Mouse (Mus musculus) midbrain, embryonic 15.5 days (tissue): ENCODE measurements around the gene Plxna4. TPM values are rescaled to one million over a fixed set of nuclear protein-coding genes. Genes with fewer than 3 reads are reported as not detected.

Experiments
- ATAC-seq: fragments of 200-750 bp; cut with Nextera tagmentation; replicated peaks from 2 replicates; pipeline ENCODE4 v1.8.0; 2017; ENCODE audit warnings: moderate TSS enrichment
- H3K27ac ChIP-seq: fragments of 300-500 bp; sonication (generic); 2 replicates; pipeline ENCODE4 v1.5.1; 2015; ENCODE audit warnings: mild to moderate bottlenecking, inconsistent platforms
- H3K27me3 ChIP-seq: fragments of 300-500 bp; sonication (generic); replicated peaks from 2 replicates; pipeline ENCODE4 v1.6.1; 2015; ENCODE audit warnings: inconsistent platforms
- H3K36me3 ChIP-seq: fragments of 300-500 bp; sonication (generic); replicated peaks from 2 replicates; pipeline ENCODE4 v1.6.1; 2015; ENCODE audit warnings: inconsistent platforms
- H3K4me1 ChIP-seq: fragments of 300-500 bp; sonication (generic); 2 replicates; pipeline ENCODE4 v1.6.1; 2015; ENCODE audit warnings: inconsistent platforms
- H3K4me2 ChIP-seq: fragments of 300-500 bp; sonication (generic); 2 replicates; pipeline ENCODE4 v1.6.1; 2015; ENCODE audit warnings: inconsistent platforms, mild to moderate bottlenecking, moderate library complexity
- H3K4me3 ChIP-seq: fragments of 300-500 bp; sonication (generic); 2 replicates; pipeline ENCODE4 v1.5.1; 2015; ENCODE audit warnings: mild to moderate bottlenecking, inconsistent platforms
- H3K9ac ChIP-seq: fragments of 300-500 bp; sonication (generic); 2 replicates; pipeline ENCODE4 v1.6.1; 2015; ENCODE audit warnings: mild to moderate bottlenecking, inconsistent platforms
- H3K9me3 ChIP-seq: fragments of 300-500 bp; sonication (generic); 2 replicates; pipeline ENCODE4 v1.6.1; 2016; ENCODE audit warnings: inconsistent platforms
- WGBS: fragments of 180-500 bp; shearing (Covaris S2); methylation state at CpG from one replicate; pipeline ENCODE4 v1.1.7; 2015; ENCODE audit warnings: mixed read lengths; 5-methylcytosine and 5-hydroxymethylcytosine counted together
- polyA plus RNA-seq: library from polyadenylated mRNA; unstranded; fragments of >200 nt; fragmentation: Nextera tagmentation; extraction: Ambion mirVana; gene quantifications from 2 replicates; pipeline ENCODE4 v1.2.1, GENCODE M21; 2015

Gene Plxna4
- polyA plus RNA-seq, 1 experiment from 2014 or later: 14.2 TPM

- Histone ChIP-seq H3K4me1 (no peaks in the 10 kb centered on the region), H3K36me3 (no peaks in the 10 kb centered on the region), H3K4me2 (no peak overlapping the region), H3K27me3 (no peaks in the 10 kb centered on the region), H3K9ac (no peak overlapping the region), H3K9me3 (no peaks in the 10 kb centered on the region), H3K4me3 (no peak overlapping the region), H3K27ac (no peak overlapping the region)
- WGBS: 88% methylated on average over 2 of the region's 2 CpGs
- no peak for ATAC-seq
Measured at GRCm38 (mm10) chr6:32179346-32180011, 408.5 kb downstream of the Plxna4 start.

- Histone ChIP-seq H3K36me3 (no peaks in the 10 kb centered on the region), H3K4me1 (no peaks in the 10 kb centered on the region), H3K4me3 (no peak overlapping the region), H3K27me3 (no peaks in the 10 kb centered on the region), H3K9me3 (no peaks in the 10 kb centered on the region), H3K9ac (no peak overlapping the region), H3K27ac (no peak overlapping the region), H3K4me2 (no peak overlapping the region)
- no peak for ATAC-seq
- WGBS: 66% methylated on average over 3 of the region's 3 CpGs
Measured at GRCm38 (mm10) chr6:32177905-32178304, 410.1 kb downstream of the Plxna4 start.

- no peak overlapping the region for H3K4me3 ChIP-seq
- no peak overlapping the region for H3K27ac ChIP-seq
- H3K4me2 ChIP-seq: no peak overlapping the region
- no peak overlapping the region for H3K9ac ChIP-seq
- ATAC-seq: no peak
- no peaks in the 10 kb centered on the region for H3K9me3 ChIP-seq
- H3K4me1 ChIP-seq: no peaks in the 10 kb centered on the region
- H3K36me3 ChIP-seq: no peaks in the 10 kb centered on the region; the same call in 1 of the 2 replicates
- H3K27me3 ChIP-seq: no peaks in the 10 kb centered on the region
- 76% methylated on average over 1 of the region's 1 CpGs for WGBS
Measured at GRCm38 (mm10) chr6:32167725-32168124, 420.3 kb downstream of the Plxna4 start.

- Histone ChIP-seq H3K4me3 (no peak overlapping the region), H3K36me3 (no peaks in the 10 kb centered on the region; the same call in 1 of the 2 replicates), H3K9ac (no peak overlapping the region), H3K4me1 (no peaks in the 10 kb centered on the region), H3K9me3 (no peaks in the 10 kb centered on the region), H3K27me3 (no peaks in the 10 kb centered on the region), H3K27ac (no peak overlapping the region), H3K4me2 (no peak overlapping the region)
- WGBS: 74% methylated on average over 2 of the region's 2 CpGs
- no peak for ATAC-seq
Measured at GRCm38 (mm10) chr6:32160370-32160769, 427.6 kb downstream of the Plxna4 start.

- no peak for ATAC-seq
- Histone ChIP-seq H3K36me3 (no peaks in the 10 kb centered on the region), H3K4me3 (no peak overlapping the region), H3K4me2 (no peak overlapping the region), H3K9me3 (no peaks in the 10 kb centered on the region), H3K27ac (no peak overlapping the region), H3K4me1 (no peaks in the 10 kb centered on the region), H3K27me3 (no peaks in the 10 kb centered on the region), H3K9ac (no peak overlapping the region)
- 64% methylated on average over 4 of the region's 4 CpGs for WGBS
Measured at GRCm38 (mm10) chr6:32159931-32160330, 428.1 kb downstream of the Plxna4 start.

GRCm38 (mm10) chr6:32158347-32158746 lies 429.6 kb downstream of the Plxna4 start:
- H3K9ac ChIP-seq: no peak overlapping the region
- no peaks in the 10 kb centered on the region for H3K9me3 ChIP-seq
- no peaks in the 10 kb centered on the region for H3K36me3 ChIP-seq
- H3K4me2 ChIP-seq: no peak overlapping the region
- H3K27me3 ChIP-seq: no peaks in the 10 kb centered on the region
- H3K27ac ChIP-seq: no peak overlapping the region
- 90% methylated on average over 1 of the region's 1 CpGs for WGBS
- H3K4me3 ChIP-seq: no peak overlapping the region
- no peak for ATAC-seq
- H3K4me1 ChIP-seq: no peaks in the 10 kb centered on the region

- ATAC-seq: no peak
- H3K9ac ChIP-seq: no peak overlapping the region
- no peak overlapping the region for H3K4me3 ChIP-seq
- WGBS: 78% methylated on average over 4 of the region's 4 CpGs
- no peak overlapping the region for H3K27ac ChIP-seq
- no peaks in the 10 kb centered on the region for H3K9me3 ChIP-seq
- H3K4me1 ChIP-seq: no peaks in the 10 kb centered on the region
- H3K4me2 ChIP-seq: no peak overlapping the region
- 0 out of 2 replicates have a peak, but pooled peaks cover 5% of the 10 kb centered on the region for H3K36me3 ChIP-seq
- no peaks in the 10 kb centered on the region for H3K27me3 ChIP-seq
Measured at GRCm38 (mm10) chr6:32153170-32153569, 434.8 kb downstream of the Plxna4 start.

- Histone ChIP-seq H3K9ac (no peak overlapping the region), H3K4me1 (no peaks in the 10 kb centered on the region), H3K4me3 (no peak overlapping the region), H3K27ac (no peak overlapping the region), H3K36me3 (0 out of 2 replicates have a peak, but pooled peaks cover 5% of the 10 kb centered on the region), H3K9me3 (no peaks in the 10 kb centered on the region), H3K4me2 (no peak overlapping the region), H3K27me3 (no peaks in the 10 kb centered on the region)
- 90% methylated on average over 4 of the region's 4 CpGs for WGBS
- ATAC-seq: no peak
Measured at GRCm38 (mm10) chr6:32150836-32151235, 437.2 kb downstream of the Plxna4 start.

GRCm38 (mm10) chr6:32144771-32145170 lies 443.2 kb downstream of the Plxna4 start:
- no peak overlapping the region for H3K4me3 ChIP-seq
- no peaks in the 10 kb centered on the region for H3K27me3 ChIP-seq
- no peaks in the 10 kb centered on the region for H3K9me3 ChIP-seq
- no peak overlapping the region for H3K9ac ChIP-seq
- no peak for ATAC-seq
- H3K27ac ChIP-seq: peak overlapping the region; percentile 47; the same call in 1 of the 2 replicates
- H3K36me3 ChIP-seq: no peaks in the 10 kb centered on the region
- H3K4me2 ChIP-seq: no peak overlapping the region
- peaks cover 5% of the 10 kb centered on the region; the same call in 1 of the 2 replicates for H3K4me1 ChIP-seq
- WGBS: 68% methylated on average over 4 of the region's 4 CpGs

GRCm38 (mm10) chr6:32139537-32139936 lies 448.5 kb downstream of the Plxna4 start:
- H3K27ac ChIP-seq: no peak overlapping the region
- no peak for ATAC-seq
- no peak overlapping the region for H3K4me3 ChIP-seq
- H3K4me2 ChIP-seq: no peak overlapping the region
- no peaks in the 10 kb centered on the region for H3K9me3 ChIP-seq
- H3K9ac ChIP-seq: no peak overlapping the region
- H3K4me1 ChIP-seq: peaks cover 1% of the 10 kb centered on the region; the same call in 1 of the 2 replicates
- 89% methylated on average over 3 of the region's 3 CpGs for WGBS
- no peaks in the 10 kb centered on the region for H3K36me3 ChIP-seq
- H3K27me3 ChIP-seq: no peaks in the 10 kb centered on the region

GRCm38 (mm10) chr6:32126914-32127313 lies 461.1 kb downstream of the Plxna4 start:
- H3K36me3 ChIP-seq: no peaks in the 10 kb centered on the region
- no peak overlapping the region for H3K27ac ChIP-seq
- H3K9me3 ChIP-seq: no peaks in the 10 kb centered on the region
- H3K4me3 ChIP-seq: no peak overlapping the region
- H3K27me3 ChIP-seq: no peaks in the 10 kb centered on the region
- 85% methylated on average over 6 of the region's 6 CpGs for WGBS
- H3K4me1 ChIP-seq: no peaks in the 10 kb centered on the region
- no peak for ATAC-seq
- H3K4me2 ChIP-seq: no peak overlapping the region
- H3K9ac ChIP-seq: no peak overlapping the region

GRCm38 (mm10) chr6:32122584-32123265 lies 465.3 kb downstream of the Plxna4 start:
- Histone ChIP-seq H3K9ac (no peak overlapping the region), H3K27me3 (no peaks in the 10 kb centered on the region), H3K9me3 (no peaks in the 10 kb centered on the region), H3K4me3 (no peak overlapping the region), H3K4me1 (no peaks in the 10 kb centered on the region), H3K4me2 (no peak overlapping the region), H3K36me3 (no peaks in the 10 kb centered on the region), H3K27ac (no peak overlapping the region)
- WGBS: 89% methylated on average over 4 of the region's 4 CpGs
- no peak for ATAC-seq

- 50% methylated on average over 1 of the region's 1 CpGs for WGBS
- H3K27ac ChIP-seq: no peak overlapping the region
- H3K9ac ChIP-seq: no peak overlapping the region
- no peaks in the 10 kb centered on the region for H3K27me3 ChIP-seq
- ATAC-seq: no peak
- no peak overlapping the region for H3K4me3 ChIP-seq
- H3K4me1 ChIP-seq: no peaks in the 10 kb centered on the region
- H3K36me3 ChIP-seq: no peaks in the 10 kb centered on the region
- no peaks in the 10 kb centered on the region for H3K9me3 ChIP-seq
- H3K4me2 ChIP-seq: no peak overlapping the region
Measured at GRCm38 (mm10) chr6:32120931-32121330, 467.1 kb downstream of the Plxna4 start.
